Mouse (Mus musculus) MEL (cell line): ENCODE measurements around the gene Pkd2l1. TPM values are rescaled to one million over a fixed set of nuclear protein-coding genes. Genes with fewer than 3 reads are reported as not detected.
"Not testable (repeated sequence)": the region's sequence is repeated elsewhere in the genome, so short reads cannot be mapped to it uniquely, and the experiment has no call there.

Source experiments
- DNase-seq: peaks from one replicate; pipeline ENCODE4 v3.0.0; 2011; ENCODE audit warnings: low read depth, low spot score
- H3K27ac ChIP-seq: 2 replicates; pipeline ENCODE4 v1.5.1; 2012; ENCODE audit warnings: low read depth, mild to moderate bottlenecking, control low read depth, low read length, moderate library complexity; ENCODE audit not compliant: control insufficient read depth
- H3K27me3 ChIP-seq, 2 experiments: fragments of 150-350 bp in 1 of 2; sonication (generic) in 1 of 2; 2 replicates each; pipeline ENCODE4 v1.6.1; 2012; ENCODE audit warnings: low read length in 2 of 2, mild to moderate bottlenecking in 2 of 2, improper control_type of control experiment in 1 of 2, moderate library complexity in 1 of 2; ENCODE audit not compliant: insufficient read depth in 2 of 2, control insufficient read depth in 1 of 2
- H3K36me3 ChIP-seq, 2 experiments: 2 replicates each; pipeline ENCODE4 v1.6.1; 2012 to 2014; ENCODE audit warnings: low read length in 2 of 2, improper control_type of control experiment in 1 of 2, inconsistent platforms in 1 of 2, mild to moderate bottlenecking in 1 of 2; ENCODE audit not compliant: insufficient read depth in 2 of 2, control insufficient read depth in 1 of 2
- H3K4me1 ChIP-seq, 2 experiments: fragments of 150-350 bp in 1 of 2; sonication (generic) in 1 of 2; 2 replicates each; pipeline ENCODE4 v1.6.1; 2012; ENCODE audit warnings: low read length in 2 of 2, improper control_type of control experiment in 1 of 2, mild to moderate bottlenecking in 1 of 2; ENCODE audit not compliant: insufficient read depth in 2 of 2, control insufficient read depth in 1 of 2
- H3K4me3 ChIP-seq, 2 experiments: fragments of 150-350 bp in 1 of 2; sonication (generic) in 1 of 2; 2 replicates each; pipeline ENCODE4 v1.5.1; 2012; ENCODE audit warnings: low read depth in 2 of 2, low read length in 2 of 2, mild to moderate bottlenecking in 2 of 2, moderate library complexity in 2 of 2, control low read depth in 1 of 2, improper control_type of control experiment in 1 of 2; ENCODE audit not compliant: control insufficient read depth in 1 of 2, insufficient read depth in 1 of 2
- H3K79me2 ChIP-seq: 2 replicates; pipeline ENCODE4 v1.6.1; 2012; ENCODE audit warnings: mild to moderate bottlenecking, low read length, moderate library complexity; ENCODE audit not compliant: control insufficient read depth, poor library complexity, insufficient read depth
- H3K9ac ChIP-seq: 2 replicates; pipeline ENCODE4 v1.6.1; 2012; ENCODE audit warnings: low read depth, mild to moderate bottlenecking, control low read depth, low read length, moderate library complexity; ENCODE audit not compliant: control insufficient read depth, poor library complexity, severe bottlenecking
- H3K9me3 ChIP-seq: fragments of 150-350 bp; sonication (generic); replicated peaks from 2 replicates; pipeline ENCODE4 v1.6.1; 2012; ENCODE audit warnings: mild to moderate bottlenecking, low read length, improper control_type of control experiment, moderate library complexity; ENCODE audit not compliant: insufficient read depth
- BHLHE40 ChIP-seq: IDR thresholded peaks from 2 replicates; pipeline ENCODE4 v1.6.1; 2012; ENCODE audit warnings: low read depth, mild to moderate bottlenecking, inconsistent platforms, low read length, improper control_type of control experiment, borderline replicate concordance
- CHD2 ChIP-seq: IDR thresholded peaks from 2 replicates; pipeline ENCODE4 v1.6.1; 2011; ENCODE audit warnings: low read length, improper control_type of control experiment
- E2F4 ChIP-seq: IDR thresholded peaks from 2 replicates; pipeline ENCODE4 v1.6.1; 2011; ENCODE audit warnings: low read depth, low read length, improper control_type of control experiment, borderline replicate concordance
- ETS1 ChIP-seq: IDR thresholded peaks from 2 replicates; pipeline ENCODE4 v1.6.1; 2012; ENCODE audit warnings: low read depth, mild to moderate bottlenecking, inconsistent platforms, low read length, improper control_type of control experiment, moderate library complexity
- GATA1 ChIP-seq: IDR thresholded peaks from 2 replicates; pipeline ENCODE4 v1.6.1; 2011; ENCODE audit warnings: low read depth, low read length, improper control_type of control experiment
- HCFC1 ChIP-seq: IDR thresholded peaks from 2 replicates; pipeline ENCODE4 v1.6.1; 2012; ENCODE audit warnings: low read depth, mild to moderate bottlenecking, inconsistent platforms, low read length, improper control_type of control experiment, moderate library complexity
- JUND ChIP-seq: IDR thresholded peaks from 2 replicates; pipeline ENCODE4 v1.6.1; 2011; ENCODE audit warnings: low read depth, mild to moderate bottlenecking, improper control_type of control experiment, low read length
- KAT2A ChIP-seq: conservative IDR thresholded peaks from 2 replicates; pipeline ENCODE4 v1.6.1; 2012; ENCODE audit warnings: low read depth, low read length, improper control_type of control experiment, inconsistent platforms
- MAX ChIP-seq: IDR thresholded peaks from 2 replicates; pipeline ENCODE4 v1.6.1; 2011; ENCODE audit warnings: low read length, improper control_type of control experiment
- MXI1 ChIP-seq: IDR thresholded peaks from 2 replicates; pipeline ENCODE4 v1.6.1; 2011; ENCODE audit warnings: mild to moderate bottlenecking, low read depth, low read length, improper control_type of control experiment
- MYC ChIP-seq: IDR thresholded peaks from 2 replicates; pipeline ENCODE4 v1.6.1; 2011; ENCODE audit warnings: low read depth, mild to moderate bottlenecking, low read length, improper control_type of control experiment, moderate library complexity
- NELFE ChIP-seq: IDR thresholded peaks from 2 replicates; pipeline ENCODE4 v1.6.1; 2011; ENCODE audit warnings: low read depth, low read length, improper control_type of control experiment
- NRF1 ChIP-seq: IDR thresholded peaks from 2 replicates; pipeline ENCODE4 v1.6.1; 2014; ENCODE audit warnings: low read depth, mild to moderate bottlenecking, inconsistent platforms, low read length, improper control_type of control experiment, moderate library complexity; ENCODE audit not compliant: poor library complexity, insufficient read depth, severe bottlenecking
- POLR2A ChIP-seq, 2 experiments: IDR thresholded peaks; 2 replicates each; pipeline ENCODE4 v1.6.1; 2011 to 2012; ENCODE audit warnings: low read length in 2 of 2, mild to moderate bottlenecking in 2 of 2, control low read depth in 1 of 2, improper control_type of control experiment in 1 of 2, low read depth in 1 of 2, moderate library complexity in 1 of 2; ENCODE audit not compliant: control insufficient read depth in 1 of 2, insufficient read depth in 1 of 2, poor library complexity in 1 of 2
- POLR2AphosphoS2 ChIP-seq: IDR thresholded peaks from 2 replicates; pipeline ENCODE4 v1.6.1; 2011; ENCODE audit warnings: low read length, improper control_type of control experiment
- POLR2AphosphoS5 ChIP-seq: IDR thresholded peaks from 2 replicates; pipeline ENCODE4 v1.6.1; 2012; ENCODE audit warnings: low read depth, borderline replicate concordance, mild to moderate bottlenecking, inconsistent platforms, low read length, moderate library complexity, mixed read lengths
- RAD21 ChIP-seq: IDR thresholded peaks from 2 replicates; pipeline ENCODE4 v1.6.1; 2011; ENCODE audit warnings: mild to moderate bottlenecking, low read depth, low read length, improper control_type of control experiment
- SMC3 ChIP-seq: IDR thresholded peaks from 2 replicates; pipeline ENCODE4 v1.6.1; 2011; ENCODE audit warnings: low read depth, low read length, improper control_type of control experiment
- TAL1 ChIP-seq: IDR thresholded peaks from 2 replicates; pipeline ENCODE4 v1.6.1; 2012; ENCODE audit warnings: mild to moderate bottlenecking, inconsistent platforms, low read length, moderate library complexity, mixed read lengths
- TCF12 ChIP-seq: IDR thresholded peaks from 2 replicates; pipeline ENCODE4 v1.6.1; 2014; ENCODE audit warnings: low read depth, mild to moderate bottlenecking, inconsistent platforms, low read length, improper control_type of control experiment, moderate library complexity
- UBTF ChIP-seq: IDR thresholded peaks from 2 replicates; pipeline ENCODE4 v1.6.1; 2012; ENCODE audit warnings: low read depth, mild to moderate bottlenecking, inconsistent platforms, low read length, improper control_type of control experiment, moderate library complexity, borderline replicate concordance; ENCODE audit not compliant: insufficient read depth
- USF2 ChIP-seq, 2 experiments: IDR thresholded peaks; 2 replicates each; pipeline ENCODE4 v1.6.1; 2011 to 2012; ENCODE audit warnings: improper control_type of control experiment in 2 of 2, low read length in 2 of 2, borderline replicate concordance in 1 of 2, inconsistent platforms in 1 of 2, low read depth in 1 of 2, mild to moderate bottlenecking in 1 of 2; ENCODE audit not compliant: insufficient read depth in 1 of 2
- ZC3H11A ChIP-seq: IDR thresholded peaks from 2 replicates; pipeline ENCODE4 v1.6.1; 2012; ENCODE audit warnings: low read depth, mild to moderate bottlenecking, inconsistent platforms, low read length, improper control_type of control experiment
- ZKSCAN1 ChIP-seq: IDR thresholded peaks from 2 replicates; pipeline ENCODE4 v1.6.1; 2012; ENCODE audit warnings: low read depth, mild to moderate bottlenecking, inconsistent platforms, low read length, improper control_type of control experiment, moderate library complexity
- ZMIZ1 ChIP-seq: IDR thresholded peaks from 2 replicates; pipeline ENCODE4 v1.6.1; 2012; ENCODE audit warnings: low read depth, mild to moderate bottlenecking, inconsistent platforms, low read length, improper control_type of control experiment, moderate library complexity
- polyA plus RNA-seq, 2 experiments: library from polyadenylated mRNA; stranded (reverse) in 1 of 2; unstranded in 1 of 2; fragments of >175 nt in 1 of 2; fragments of >200 nt in 1 of 2; gene quantifications; 2 replicates each; pipeline versions ENCODE4 v1.2.1 to v1.2.4; 2012; ENCODE audit warnings: low replicate concordance in 2 of 2, low read depth in 1 of 2; ENCODE audit not compliant: insufficient read length in 2 of 2, insufficient read depth in 1 of 2, missing spikeins in 1 of 2
- total RNA-seq: library from RNA; depleted of rRNA; stranded (reverse); fragments of 300-350 nt; gene quantifications from 2 replicates; pipeline ENCODE4 v1.2.3, GENCODE M21; 2012

Pkd2l1 gene
- total and polyA plus RNA-seq, 3 experiments = not detected

GRCm38 (mm10) chr19:44127729-44128497 lies 64.3 kb downstream of the Pkd2l1 start:
- Histone ChIP-seq H3K9ac (no peak overlapping the region), H3K27me3 (no peaks in the 10 kb centered on the region), H3K9me3 (no peaks in the 10 kb centered on the region), H3K4me1 (no peaks in the 10 kb centered on the region), H3K27ac (no peak overlapping the region), H3K4me3 (no peak overlapping the region), H3K36me3 (peaks cover 3 to 63% of the 10 kb centered on the region in 2 experiments; a peak in 3 of 4 replicates)
- DNase-seq = no peak
- no peak for TF ChIP-seq E2F4
- no peak for TF ChIP-seq TAL1
- no peak for TF ChIP-seq USF2 (IDR thresholded peaks at IDR 0.05; ENCODE audit: borderline replicate concordance in 1 of 2, insufficient read depth in 1 of 2, low read depth in 1 of 2, low read length in 2 of 2)
- no peak for TF ChIP-seq KAT2A
- TF ChIP-seq POLR2AphosphoS2 = no peak
- no peak for TF ChIP-seq NELFE
- TF ChIP-seq TCF12 = no peak
- TF ChIP-seq ZC3H11A = no peak
- TF ChIP-seq POLR2A (IDR thresholded peaks at IDR 0.05; ENCODE audit: control insufficient read depth in 1 of 2, insufficient read depth in 1 of 2, low read depth in 1 of 2, low read length in 2 of 2, poor library complexity in 1 of 2) = no peak
- no peak for TF ChIP-seq NRF1
- TF ChIP-seq UBTF = no peak
- no peak for TF ChIP-seq MAX
- TF ChIP-seq CHD2 = no peak
- TF ChIP-seq HCFC1 = no peak
- TF ChIP-seq MXI1 = no peak
- no peak for TF ChIP-seq RAD21
- no peak for TF ChIP-seq ZKSCAN1
- TF ChIP-seq POLR2AphosphoS5 = no peak
- TF ChIP-seq JUND = no peak
- TF ChIP-seq, all 39 proteins: peak for 0
- no peaks in the 10 kb centered on the region; the same call in 1 of the 2 replicates for H3K79me2 ChIP-seq

GRCm38 (mm10) chr19:44121137-44121536 lies 71.1 kb downstream of the Pkd2l1 start:
- no peak for DNase-seq
- Histone ChIP-seq H3K4me3 (no peak overlapping the region), H3K79me2 (no peaks in the 10 kb centered on the region), H3K9me3 (no peaks in the 10 kb centered on the region), H3K27me3 (no peaks in the 10 kb centered on the region), H3K9ac (no peak overlapping the region), H3K4me1 (no peaks in the 10 kb centered on the region), H3K36me3 (peaks cover 0 to 40% of the 10 kb centered on the region in 2 experiments; a peak in 2 of 4 replicates), H3K27ac (no peak overlapping the region)
- TF ChIP-seq SMC3 (no peak), TCF12 (no peak), JUND (no peak), BHLHE40 (no peak), ZMIZ1 (no peak), MYC (no peak), POLR2AphosphoS2 (no peak), HCFC1 (no peak), ZKSCAN1 (no peak), POLR2AphosphoS5 (no peak), GATA1 (no peak), ETS1 (no peak), TAL1 (no peak)

GRCm38 (mm10) chr19:44120686-44121085 lies 71.6 kb downstream of the Pkd2l1 start:
- not testable (repeated sequence) for H3K79me2 ChIP-seq, H3K27ac ChIP-seq, H3K27me3 ChIP-seq, H3K9ac ChIP-seq, H3K9me3 ChIP-seq, DNase-seq, H3K4me1 ChIP-seq, H3K4me3 ChIP-seq
- peaks cover 0 to 40% of the 10 kb centered on the region in 2 experiments; a peak in 2 of 4 replicates for H3K36me3 ChIP-seq
